Mouse (Mus musculus): ENCODE data around the gene Tas2r121. TPM values are rescaled to one million over a fixed set of nuclear protein-coding genes. Genes with fewer than 3 reads are reported as not detected.

Tas2r121 gene
- not detected for polyA plus RNA-seq (2014; fragmentation: Illumina TruSeq; extraction: RNeasy Lipid Tissue Mini Kit (QIAGEN cat#74804); ENCODE audit: low read depth, low replicate concordance)

GRCm38 (mm10) chr6:132700907-132701306, at the start of gene Tas2r121:
Gene Tas2r121 (minus strand): TSS chr6:132701007.

GRCm38 (mm10) chr6:132737935-132738334, 37.1 kb upstream of the Tas2r121 start, which contains the start of gene Tas2r115:
Gene Tas2r115 (minus strand): TSS chr6:132738035.

GRCm38 (mm10) chr6:132711828-132712227, 11.0 kb upstream of the Tas2r121 start, which contains the start of gene Tas2r122:
Gene Tas2r122 (minus strand): TSS chr6:132711928.

GRCm38 (mm10) chr6:132656653-132657052, 44.2 kb downstream of the Tas2r121 start, which contains the start of gene Tas2r120:
Gene Tas2r120 (plus strand): TSS chr6:132656953.

GRCm38 (mm10) chr6:132651426-132651825, 49.4 kb downstream of the Tas2r121 start, which contains the start of gene A630073D07Rik:
Gene A630073D07Rik (minus strand): TSS chr6:132651526.

Other genes starting within 250 kb of the Tas2r121 start
- gene Prh1, start 131.2 kb downstream of the Tas2r121 start, polyA plus RNA-seq (2014; fragmentation: Illumina TruSeq; extraction: RNeasy Lipid Tissue Mini Kit (QIAGEN cat#74804); ENCODE audit: low read depth, low replicate concordance) = not detected
- not detected for gene Prp2, start 105.1 kb downstream of the Tas2r121 start, polyA plus RNA-seq (2014; fragmentation: Illumina TruSeq; extraction: RNeasy Lipid Tissue Mini Kit (QIAGEN cat#74804); ENCODE audit: low read depth, low replicate concordance)
- not detected for gene A630073D07Rik, start 49.5 kb downstream of the Tas2r121 start, polyA plus RNA-seq (2014; fragmentation: Illumina TruSeq; extraction: RNeasy Lipid Tissue Mini Kit (QIAGEN cat#74804); ENCODE audit: low read depth, low replicate concordance)
- gene Tas2r120, start 44.1 kb downstream of the Tas2r121 start, polyA plus RNA-seq (2014; fragmentation: Illumina TruSeq; extraction: RNeasy Lipid Tissue Mini Kit (QIAGEN cat#74804); ENCODE audit: low read depth, low replicate concordance) = not detected
- gene Tas2r122, start 10.9 kb upstream of the Tas2r121 start, polyA plus RNA-seq (2014; fragmentation: Illumina TruSeq; extraction: RNeasy Lipid Tissue Mini Kit (QIAGEN cat#74804); ENCODE audit: low read depth, low replicate concordance) = not detected
- not detected for gene Tas2r115, start 37.0 kb upstream of the Tas2r121 start, polyA plus RNA-seq (2014; fragmentation: Illumina TruSeq; extraction: RNeasy Lipid Tissue Mini Kit (QIAGEN cat#74804); ENCODE audit: low read depth, low replicate concordance)
- gene Tas2r124, start 53.7 kb upstream of the Tas2r121 start, polyA plus RNA-seq (2014; fragmentation: Illumina TruSeq; extraction: RNeasy Lipid Tissue Mini Kit (QIAGEN cat#74804); ENCODE audit: low read depth, low replicate concordance) = not detected
- not detected for gene Tas2r102, start 61.1 kb upstream of the Tas2r121 start, polyA plus RNA-seq (2014; fragmentation: Illumina TruSeq; extraction: RNeasy Lipid Tissue Mini Kit (QIAGEN cat#74804); ENCODE audit: low read depth, low replicate concordance)
- gene Tas2r136, start 77.2 kb upstream of the Tas2r121 start, polyA plus RNA-seq (2014; fragmentation: Illumina TruSeq; extraction: RNeasy Lipid Tissue Mini Kit (QIAGEN cat#74804); ENCODE audit: low read depth, low replicate concordance) = not detected
- not detected for gene Tas2r117, start 101.8 kb upstream of the Tas2r121 start, polyA plus RNA-seq (2014; fragmentation: Illumina TruSeq; extraction: RNeasy Lipid Tissue Mini Kit (QIAGEN cat#74804); ENCODE audit: low read depth, low replicate concordance)
- not detected for gene Tas2r123, start 146.1 kb upstream of the Tas2r121 start, polyA plus RNA-seq (2014; fragmentation: Illumina TruSeq; extraction: RNeasy Lipid Tissue Mini Kit (QIAGEN cat#74804); ENCODE audit: low read depth, low replicate concordance)
- gene Tas2r116, start 154.4 kb upstream of the Tas2r121 start, polyA plus RNA-seq (2014; fragmentation: Illumina TruSeq; extraction: RNeasy Lipid Tissue Mini Kit (QIAGEN cat#74804); ENCODE audit: low read depth, low replicate concordance) = not detected
- gene Tas2r110, start 167.0 kb upstream of the Tas2r121 start, polyA plus RNA-seq (2014; fragmentation: Illumina TruSeq; extraction: RNeasy Lipid Tissue Mini Kit (QIAGEN cat#74804); ENCODE audit: low read depth, low replicate concordance) = not detected
- gene Tas2r113, start 192.0 kb upstream of the Tas2r121 start, polyA plus RNA-seq (2014; fragmentation: Illumina TruSeq; extraction: RNeasy Lipid Tissue Mini Kit (QIAGEN cat#74804); ENCODE audit: low read depth, low replicate concordance) = not detected
- gene Tas2r125, start 208.6 kb upstream of the Tas2r121 start, polyA plus RNA-seq (2014; fragmentation: Illumina TruSeq; extraction: RNeasy Lipid Tissue Mini Kit (QIAGEN cat#74804); ENCODE audit: low read depth, low replicate concordance) = not detected